Mouse (Mus musculus) thymus, adult 2 months (tissue): ENCODE measurements around the gene Cryz.

Experiments used
- CTCF ChIP-seq: fragments of 200-500 bp; IDR thresholded peaks from 2 replicates; pipeline ENCODE4 v1.5.1; 2012; ENCODE audit warnings: mild to moderate bottlenecking, control low read depth, low read length, moderate library complexity, borderline replicate concordance; ENCODE audit not compliant: control insufficient read depth, poor library complexity, insufficient read depth; ENCODE audit errors: extremely low read depth
- POLR2A ChIP-seq: fragments of 200-500 bp; IDR thresholded peaks from 2 replicates; pipeline ENCODE4 v1.6.1; 2012; ENCODE audit warnings: mild to moderate bottlenecking, low read length, control low read depth, moderate library complexity; ENCODE audit not compliant: control insufficient read depth, poor library complexity, insufficient read depth; ENCODE audit errors: extremely low read depth

- TF ChIP-seq POLR2A: no peak
- no peak for TF ChIP-seq CTCF
Measured at GRCm38 (mm10) chr3:154615304-154615703, 18.8 kb downstream of the Cryz start.
